Mouse (Mus musculus) MEL (cell line): ENCODE results near the gene Rnf128. TPM values are rescaled to one million over a fixed set of nuclear protein-coding genes. Genes with fewer than 3 reads are reported as not detected.

ENCODE experiments used
- DNase-seq: peaks from one replicate; pipeline ENCODE4 v3.0.0; 2011; ENCODE audit warnings: low read depth, low spot score
- H3K27ac ChIP-seq: 2 replicates; pipeline ENCODE4 v1.5.1; 2012; ENCODE audit warnings: low read depth, mild to moderate bottlenecking, control low read depth, low read length, moderate library complexity; ENCODE audit not compliant: control insufficient read depth
- H3K27me3 ChIP-seq, 2 experiments: fragments of 150-350 bp in 1 of 2; sonication (generic) in 1 of 2; 2 replicates each; pipeline ENCODE4 v1.6.1; 2012; ENCODE audit warnings: low read length in 2 of 2, mild to moderate bottlenecking in 2 of 2, improper control_type of control experiment in 1 of 2, moderate library complexity in 1 of 2; ENCODE audit not compliant: insufficient read depth in 2 of 2, control insufficient read depth in 1 of 2
- H3K36me3 ChIP-seq, 2 experiments: 2 replicates each; pipeline ENCODE4 v1.6.1; 2012 to 2014; ENCODE audit warnings: low read length in 2 of 2, improper control_type of control experiment in 1 of 2, inconsistent platforms in 1 of 2, mild to moderate bottlenecking in 1 of 2; ENCODE audit not compliant: insufficient read depth in 2 of 2, control insufficient read depth in 1 of 2
- H3K4me1 ChIP-seq, 2 experiments: fragments of 150-350 bp in 1 of 2; sonication (generic) in 1 of 2; 2 replicates each; pipeline ENCODE4 v1.6.1; 2012; ENCODE audit warnings: low read length in 2 of 2, improper control_type of control experiment in 1 of 2, mild to moderate bottlenecking in 1 of 2; ENCODE audit not compliant: insufficient read depth in 2 of 2, control insufficient read depth in 1 of 2
- H3K4me3 ChIP-seq, 2 experiments: fragments of 150-350 bp in 1 of 2; sonication (generic) in 1 of 2; 2 replicates each; pipeline ENCODE4 v1.5.1; 2012; ENCODE audit warnings: low read depth in 2 of 2, low read length in 2 of 2, mild to moderate bottlenecking in 2 of 2, moderate library complexity in 2 of 2, control low read depth in 1 of 2, improper control_type of control experiment in 1 of 2; ENCODE audit not compliant: control insufficient read depth in 1 of 2, insufficient read depth in 1 of 2
- H3K79me2 ChIP-seq: 2 replicates; pipeline ENCODE4 v1.6.1; 2012; ENCODE audit warnings: mild to moderate bottlenecking, low read length, moderate library complexity; ENCODE audit not compliant: control insufficient read depth, poor library complexity, insufficient read depth
- H3K9ac ChIP-seq: 2 replicates; pipeline ENCODE4 v1.6.1; 2012; ENCODE audit warnings: low read depth, mild to moderate bottlenecking, control low read depth, low read length, moderate library complexity; ENCODE audit not compliant: control insufficient read depth, poor library complexity, severe bottlenecking
- H3K9me3 ChIP-seq: fragments of 150-350 bp; sonication (generic); replicated peaks from 2 replicates; pipeline ENCODE4 v1.6.1; 2012; ENCODE audit warnings: mild to moderate bottlenecking, low read length, improper control_type of control experiment, moderate library complexity; ENCODE audit not compliant: insufficient read depth
- CHD2 ChIP-seq: IDR thresholded peaks from 2 replicates; pipeline ENCODE4 v1.6.1; 2011; ENCODE audit warnings: low read length, improper control_type of control experiment
- CTCF ChIP-seq, 3 experiments: IDR thresholded peaks in 2 of 3; conservative IDR thresholded peaks in 1 of 3; 2 replicates each; pipeline ENCODE4 v1.5.1; 2011 to 2012; ENCODE audit warnings: low read length in 3 of 3, low read depth in 2 of 3, mild to moderate bottlenecking in 2 of 3, improper control_type of control experiment in 1 of 3, inconsistent platforms in 1 of 3, mixed read lengths in 1 of 3, moderate library complexity in 1 of 3; ENCODE audit not compliant: control insufficient read depth in 1 of 3, insufficient read depth in 1 of 3, poor library complexity in 1 of 3, severe bottlenecking in 1 of 3
- ELF1 ChIP-seq: IDR thresholded peaks from 2 replicates; pipeline ENCODE4 v1.6.1; 2014; ENCODE audit warnings: low read depth, mild to moderate bottlenecking, inconsistent platforms, low read length, improper control_type of control experiment, moderate library complexity
- GABPA ChIP-seq: IDR thresholded peaks from 2 replicates; pipeline ENCODE4 v1.6.1; 2012; ENCODE audit warnings: low read depth, mild to moderate bottlenecking, inconsistent platforms, low read length, improper control_type of control experiment, moderate library complexity
- GATA1 ChIP-seq: IDR thresholded peaks from 2 replicates; pipeline ENCODE4 v1.6.1; 2011; ENCODE audit warnings: low read depth, low read length, improper control_type of control experiment
- HCFC1 ChIP-seq: IDR thresholded peaks from 2 replicates; pipeline ENCODE4 v1.6.1; 2012; ENCODE audit warnings: low read depth, mild to moderate bottlenecking, inconsistent platforms, low read length, improper control_type of control experiment, moderate library complexity
- JUND ChIP-seq: IDR thresholded peaks from 2 replicates; pipeline ENCODE4 v1.6.1; 2011; ENCODE audit warnings: low read depth, mild to moderate bottlenecking, improper control_type of control experiment, low read length
- MAFK ChIP-seq: IDR thresholded peaks from 2 replicates; pipeline ENCODE4 v1.6.1; 2011; ENCODE audit warnings: low read depth, mild to moderate bottlenecking, low read length, improper control_type of control experiment, borderline replicate concordance
- MAX ChIP-seq: IDR thresholded peaks from 2 replicates; pipeline ENCODE4 v1.6.1; 2011; ENCODE audit warnings: low read length, improper control_type of control experiment
- MAZ ChIP-seq: IDR thresholded peaks from 2 replicates; pipeline ENCODE4 v1.6.1; 2012; ENCODE audit warnings: low read depth, mild to moderate bottlenecking, inconsistent platforms, low read length, improper control_type of control experiment
- MXI1 ChIP-seq: IDR thresholded peaks from 2 replicates; pipeline ENCODE4 v1.6.1; 2011; ENCODE audit warnings: mild to moderate bottlenecking, low read depth, low read length, improper control_type of control experiment
- MYC ChIP-seq: IDR thresholded peaks from 2 replicates; pipeline ENCODE4 v1.6.1; 2011; ENCODE audit warnings: low read depth, mild to moderate bottlenecking, low read length, improper control_type of control experiment, moderate library complexity
- NELFE ChIP-seq: IDR thresholded peaks from 2 replicates; pipeline ENCODE4 v1.6.1; 2011; ENCODE audit warnings: low read depth, low read length, improper control_type of control experiment
- NRF1 ChIP-seq: IDR thresholded peaks from 2 replicates; pipeline ENCODE4 v1.6.1; 2014; ENCODE audit warnings: low read depth, mild to moderate bottlenecking, inconsistent platforms, low read length, improper control_type of control experiment, moderate library complexity; ENCODE audit not compliant: poor library complexity, insufficient read depth, severe bottlenecking
- POLR2A ChIP-seq, 2 experiments: IDR thresholded peaks; 2 replicates each; pipeline ENCODE4 v1.6.1; 2011 to 2012; ENCODE audit warnings: low read length in 2 of 2, mild to moderate bottlenecking in 2 of 2, control low read depth in 1 of 2, improper control_type of control experiment in 1 of 2, low read depth in 1 of 2, moderate library complexity in 1 of 2; ENCODE audit not compliant: control insufficient read depth in 1 of 2, insufficient read depth in 1 of 2, poor library complexity in 1 of 2
- POLR2AphosphoS5 ChIP-seq: IDR thresholded peaks from 2 replicates; pipeline ENCODE4 v1.6.1; 2012; ENCODE audit warnings: low read depth, borderline replicate concordance, mild to moderate bottlenecking, inconsistent platforms, low read length, moderate library complexity, mixed read lengths
- RAD21 ChIP-seq: IDR thresholded peaks from 2 replicates; pipeline ENCODE4 v1.6.1; 2011; ENCODE audit warnings: mild to moderate bottlenecking, low read depth, low read length, improper control_type of control experiment
- RCOR1 ChIP-seq: IDR thresholded peaks from 2 replicates; pipeline ENCODE4 v1.6.1; 2012; ENCODE audit warnings: low read depth, mild to moderate bottlenecking, inconsistent platforms, low read length, improper control_type of control experiment
- SIN3A ChIP-seq: IDR thresholded peaks from 2 replicates; pipeline ENCODE4 v1.6.1; 2012; ENCODE audit warnings: low read length, improper control_type of control experiment, inconsistent platforms
- SMC3 ChIP-seq: IDR thresholded peaks from 2 replicates; pipeline ENCODE4 v1.6.1; 2011; ENCODE audit warnings: low read depth, low read length, improper control_type of control experiment
- TAL1 ChIP-seq: IDR thresholded peaks from 2 replicates; pipeline ENCODE4 v1.6.1; 2012; ENCODE audit warnings: mild to moderate bottlenecking, inconsistent platforms, low read length, moderate library complexity, mixed read lengths
- TBP ChIP-seq: IDR thresholded peaks from 2 replicates; pipeline ENCODE4 v1.8.0; 2011; ENCODE audit warnings: low read depth, low read length, improper control_type of control experiment
- TCF12 ChIP-seq: IDR thresholded peaks from 2 replicates; pipeline ENCODE4 v1.6.1; 2014; ENCODE audit warnings: low read depth, mild to moderate bottlenecking, inconsistent platforms, low read length, improper control_type of control experiment, moderate library complexity
- USF1 ChIP-seq: IDR thresholded peaks from 2 replicates; pipeline ENCODE4 v1.6.1; 2014; ENCODE audit warnings: low read depth, mild to moderate bottlenecking, inconsistent platforms, low read length, improper control_type of control experiment, moderate library complexity
- ZMIZ1 ChIP-seq: IDR thresholded peaks from 2 replicates; pipeline ENCODE4 v1.6.1; 2012; ENCODE audit warnings: low read depth, mild to moderate bottlenecking, inconsistent platforms, low read length, improper control_type of control experiment, moderate library complexity
- ZNF384 ChIP-seq: IDR thresholded peaks from 2 replicates; pipeline ENCODE4 v1.6.1; 2012; ENCODE audit warnings: low read depth, mild to moderate bottlenecking, inconsistent platforms, low read length, improper control_type of control experiment
- polyA plus RNA-seq, 2 experiments: library from polyadenylated mRNA; stranded (reverse) in 1 of 2; unstranded in 1 of 2; fragments of >175 nt in 1 of 2; fragments of >200 nt in 1 of 2; gene quantifications; 2 replicates each; pipeline versions ENCODE4 v1.2.1 to v1.2.4; 2012; ENCODE audit warnings: low replicate concordance in 2 of 2, low read depth in 1 of 2; ENCODE audit not compliant: insufficient read length in 2 of 2, insufficient read depth in 1 of 2, missing spikeins in 1 of 2
- total RNA-seq: library from RNA; depleted of rRNA; stranded (reverse); fragments of 300-350 nt; gene quantifications from 2 replicates; pipeline ENCODE4 v1.2.3, GENCODE M21; 2012

Rnf128 gene
- total and polyA plus RNA-seq, 3 experiments = 16.2 to 19.6 TPM; not detected in 1

DNA sequence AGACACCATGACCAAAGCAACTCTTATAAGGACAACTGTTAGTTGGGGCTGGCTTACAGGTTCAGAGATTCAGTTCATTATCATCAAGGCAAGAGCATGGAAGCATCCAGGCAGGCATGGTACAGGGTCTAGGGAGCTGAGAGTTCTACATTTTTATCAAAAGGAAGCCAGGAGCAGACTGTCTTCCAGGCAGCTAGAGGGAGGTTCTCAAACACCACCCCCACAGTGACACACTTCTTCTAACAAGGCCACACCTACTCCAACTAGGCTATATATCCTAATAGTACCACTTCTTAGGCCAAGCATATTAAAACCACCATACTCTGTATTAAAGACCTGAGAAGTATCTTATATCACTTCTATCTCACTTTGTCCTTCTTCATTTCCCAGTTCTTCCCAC, 33.4 kb upstream of the Rnf128 start:
- DNase-seq = peak; percentile 72
- Histone ChIP-seq H3K27me3 (no peaks in the 10 kb centered on the region), H3K27ac (peak overlapping the region; percentile 32), H3K9me3 (no peaks in the 10 kb centered on the region), H3K79me2 (no peaks in the 10 kb centered on the region; the same call in 1 of the 2 replicates), H3K9ac (no peak overlapping the region), H3K4me1 (peaks cover 40% of the 10 kb centered on the region in 2 experiments), H3K36me3 (peaks cover 0 to 74% of the 10 kb centered on the region in 2 experiments; a peak in 2 of 4 replicates), H3K4me3 (no peak overlapping the region)
- TF ChIP-seq TAL1 = peak; percentile 32; the same call in 1 of the 2 replicates
- no peak for TF ChIP-seq RAD21
- TF ChIP-seq ELF1 = no peak
- TF ChIP-seq CTCF (IDR thresholded peaks at IDR 0.05 in 2 of 3, conservative IDR thresholded peaks at IDR 0.05 in 1 of 3; ENCODE audit: control insufficient read depth in 1 of 3, insufficient read depth in 1 of 3, low read depth in 2 of 3, low read length in 3 of 3, poor library complexity in 1 of 3, severe bottlenecking in 1 of 3) = no peak

DNA sequence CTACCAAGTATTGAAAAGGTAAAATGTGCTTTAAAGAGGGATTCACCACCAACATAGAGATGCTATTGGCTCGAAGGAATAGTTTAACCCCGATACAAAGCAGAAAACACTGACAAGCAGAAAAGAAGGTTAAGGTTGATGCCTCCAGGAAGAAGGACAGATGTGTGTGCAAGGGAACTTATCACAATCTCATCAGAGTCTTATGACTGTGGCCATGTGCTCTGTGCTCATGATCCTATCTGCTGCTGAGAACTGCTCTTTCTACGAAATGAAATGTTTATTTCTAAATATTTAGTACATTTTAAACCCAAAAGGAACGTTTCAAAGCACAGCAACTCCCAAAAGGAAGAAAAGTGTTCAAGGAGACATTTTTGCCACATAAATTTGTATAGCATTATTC, 30.8 kb upstream of the Rnf128 start:
- DNase-seq = no peak
- TF ChIP-seq RAD21 (no peak), NRF1 (no peak), CTCF (IDR thresholded peaks at IDR 0.05 in 2 of 3, conservative IDR thresholded peaks at IDR 0.05 in 1 of 3; ENCODE audit: control insufficient read depth in 1 of 3, insufficient read depth in 1 of 3, low read depth in 2 of 3, low read length in 3 of 3, poor library complexity in 1 of 3, severe bottlenecking in 1 of 3) (no peak), MYC (peak; percentile 50; the same call in 1 of the 2 replicates), SMC3 (no peak), HCFC1 (no peak), TAL1 (no peak), POLR2A (IDR thresholded peaks at IDR 0.05; ENCODE audit: control insufficient read depth in 1 of 2, insufficient read depth in 1 of 2, low read depth in 1 of 2, low read length in 2 of 2, poor library complexity in 1 of 2) (no peak), CHD2 (no peak), USF1 (peak; percentile 46; the same call in 1 of the 2 replicates), NELFE (no peak), TCF12 (no peak), GABPA (no peak), ZMIZ1 (no peak), SIN3A (no peak), MXI1 (no peak), GATA1 (0 out of 2 replicates have a peak, but pooled peaks have one; percentile 36), MAFK (no peak), TBP (no peak), ZNF384 (no peak), MAX (0 out of 2 replicates have a peak, but pooled peaks have one; percentile 32), MAZ (no peak), RCOR1 (no peak), JUND (no peak), POLR2AphosphoS5 (no peak), ELF1 (no peak)
- TF ChIP-seq, all 39 proteins: peak for 4
- Histone ChIP-seq H3K4me3 (no peak overlapping the region), H3K9me3 (no peaks in the 10 kb centered on the region), H3K27ac (no peak overlapping the region), H3K36me3 (peaks cover 0 to 68% of the 10 kb centered on the region in 2 experiments; a peak in 2 of 4 replicates), H3K4me1 (peaks cover 36 to 41% of the 10 kb centered on the region in 2 experiments), H3K79me2 (no peaks in the 10 kb centered on the region), H3K27me3 (no peaks in the 10 kb centered on the region), H3K9ac (no peak overlapping the region)
